Mouse (Mus musculus) left cerebral cortex, postnatal 10 days (tissue): ENCODE data around the gene Zfp422. TPM values are rescaled to one million over a fixed set of nuclear protein-coding genes. Genes with fewer than 3 reads are reported as not detected.
"Not testable (repeated sequence)": the region's sequence is repeated elsewhere in the genome, so short reads cannot be mapped to it uniquely, and the experiment has no call there.

ENCODE experiments used
- DNase-seq, 2 experiments: peaks; one replicate each; pipeline ENCODE4 v3.0.0; 2021 to 2022; ENCODE audit warnings: low spot score in 2 of 2, mixed read lengths in 1 of 2; ENCODE audit errors: extremely low spot score in 1 of 2
- intact Hi-C: fragments of 180-260 bp; cut with DNase I; formaldehyde crosslinking; loops from one replicate; pipeline ENCODE4 v1.15.1; 2025
- total RNA-seq, 2 experiments: library from RNA; stranded (reverse); gene quantifications; 2 replicates each; pipeline ENCODE4 v1.2.3; 2021

Gene Zfp422
- total RNA-seq, 2 experiments from 2014 or later = 28.8 to 33.2 TPM

DNA sequence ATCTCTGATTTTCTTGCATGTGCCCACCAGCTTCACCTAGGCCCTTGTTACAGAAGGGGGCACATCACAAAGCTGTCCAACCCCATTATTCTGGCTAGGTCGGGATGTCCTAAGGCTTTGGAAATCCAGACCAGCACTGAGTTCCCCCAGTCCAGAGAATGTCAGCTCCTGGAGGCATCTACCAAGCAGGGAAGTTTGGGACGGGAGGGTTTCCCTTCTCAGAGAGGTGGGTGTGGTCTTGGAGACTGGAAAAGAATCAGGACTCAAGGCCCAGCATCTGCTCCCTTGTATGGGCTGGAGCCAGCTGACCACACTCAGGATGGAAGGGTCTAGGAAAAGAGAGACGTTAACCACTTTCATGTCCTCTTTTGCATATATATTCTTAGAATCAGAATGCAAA is 24.4 kb upstream of the Zfp422 start:
- DNase-seq = no peak
- intact Hi-C loops = loop anchor here (5.0 to 10.0 kb wide), 3 partner anchors 114 to 1174 kb away; partner anchors contain the start of gene Cxcl12

DNA sequence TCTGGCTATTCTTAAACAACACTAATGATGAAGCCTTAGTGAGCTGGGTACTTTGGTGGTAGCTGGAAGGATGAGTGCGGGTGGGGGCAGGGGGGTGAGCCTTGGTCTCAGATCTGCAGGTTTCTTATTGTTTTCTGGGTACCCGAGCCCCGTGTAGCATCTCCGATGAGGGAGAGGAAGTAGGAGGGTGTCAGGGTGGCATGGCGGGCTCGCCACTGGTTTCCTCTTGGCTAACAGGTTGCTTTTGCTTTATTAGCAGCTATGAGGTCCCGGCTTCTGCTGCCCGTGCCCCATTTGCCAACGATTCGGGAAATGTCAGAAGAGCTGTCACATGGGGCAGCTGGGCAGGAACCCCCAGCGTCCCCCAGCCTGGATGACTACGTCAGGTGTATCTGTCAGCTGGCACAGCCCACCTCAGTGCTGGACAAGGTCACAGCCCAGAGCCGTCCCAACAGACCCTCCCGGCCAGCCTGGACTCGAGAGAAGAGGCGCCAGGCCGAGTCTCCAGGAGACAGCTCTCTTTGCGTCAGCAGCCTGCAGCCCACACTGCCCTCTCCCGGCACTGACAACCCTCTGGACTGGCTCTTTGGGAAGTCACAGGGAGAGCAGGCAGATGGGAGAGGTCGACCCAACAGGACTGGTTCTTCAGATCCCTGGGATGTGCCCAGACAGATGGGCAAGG is 22.8 kb upstream of the Zfp422 start:
- intact Hi-C loops = loop anchor here (5.0 to 10.0 kb wide), 3 partner anchors 116 to 1176 kb away; partner anchors contain the start of gene Cxcl12
- peak in 1 of 2 experiments; percentile 70 for DNase-seq

DNA sequence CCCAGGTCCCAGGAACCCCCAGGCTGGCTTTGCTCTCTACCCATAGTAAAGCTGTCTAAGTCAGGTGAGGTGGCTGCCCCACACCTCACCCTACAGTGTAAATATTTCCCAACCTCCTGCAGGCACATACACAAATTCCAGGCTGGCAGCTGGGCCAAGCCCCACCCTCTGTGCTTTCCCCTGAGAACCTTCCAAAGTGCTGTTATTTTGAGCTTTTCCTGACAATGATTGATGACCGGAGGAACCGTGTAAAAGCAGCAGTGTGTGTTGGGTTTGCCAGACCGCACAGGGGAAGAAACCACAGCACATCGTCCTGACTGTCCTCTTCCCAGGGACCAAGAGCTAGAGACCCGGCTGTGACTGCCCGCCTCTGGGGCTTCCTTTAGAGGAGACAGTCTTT is 21.6 kb upstream of the Zfp422 start, which contains the start of gene Depp1:
Gene Depp1, plus strand, starts transcription at position 204 of the 400 bp plus-strand sequence.
- intact Hi-C loops = loop anchor here (5.0 to 10.0 kb wide), 3 partner anchors 117 to 1177 kb away; partner anchors contain the start of gene Cxcl12
- DNase-seq = no peak

DNA sequence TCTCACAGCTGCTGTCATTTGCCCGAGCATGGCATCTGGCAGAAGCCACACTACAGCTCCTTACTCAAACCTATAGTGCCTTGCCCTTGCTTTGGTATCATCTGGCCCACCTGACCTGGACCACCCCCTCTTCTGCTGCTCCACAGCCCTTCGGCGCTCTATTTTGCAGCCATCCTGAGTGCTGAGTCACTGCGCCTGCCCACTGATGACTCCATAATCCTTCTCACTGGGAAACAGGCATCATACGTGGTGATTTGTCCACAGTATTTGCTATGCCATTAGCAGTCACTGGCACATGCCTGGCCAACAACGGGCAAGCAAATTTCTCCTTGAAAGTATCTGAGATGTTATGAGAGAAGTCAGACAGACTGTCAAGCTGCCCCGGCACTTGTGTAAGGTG is 21.0 kb upstream of the Zfp422 start:
- intact Hi-C loops = loop anchor here (5.0 to 10.0 kb wide), 3 partner anchors 117 to 1177 kb away; partner anchors contain the start of gene Cxcl12

DNA sequence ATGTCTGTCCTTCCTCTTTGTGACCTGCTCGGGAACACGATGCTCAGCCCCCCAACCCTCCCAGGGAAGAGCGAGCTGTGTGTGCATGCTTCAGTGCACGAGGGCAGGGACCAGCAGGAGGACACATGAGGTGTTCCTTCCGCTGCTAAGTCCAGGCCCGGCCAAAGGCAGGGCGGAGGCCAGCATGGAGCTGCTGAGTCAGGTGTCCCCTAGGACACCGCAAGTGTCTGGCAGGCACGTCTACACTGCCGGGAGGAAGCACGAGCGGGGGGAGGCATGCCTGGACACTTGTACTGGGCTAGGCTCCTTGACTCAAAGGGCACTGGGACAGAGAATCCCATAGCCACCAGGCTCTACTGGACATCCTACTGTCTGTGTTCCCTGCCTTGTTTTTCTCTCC is 19.0 kb upstream of the Zfp422 start:
- peak in 1 of 2 experiments; percentile 73 for DNase-seq
- intact Hi-C loops = no loop called here

More for the DNA sequence above, 21.0 kb upstream of the Zfp422 start:
- DNase-seq = no peak

DNA sequence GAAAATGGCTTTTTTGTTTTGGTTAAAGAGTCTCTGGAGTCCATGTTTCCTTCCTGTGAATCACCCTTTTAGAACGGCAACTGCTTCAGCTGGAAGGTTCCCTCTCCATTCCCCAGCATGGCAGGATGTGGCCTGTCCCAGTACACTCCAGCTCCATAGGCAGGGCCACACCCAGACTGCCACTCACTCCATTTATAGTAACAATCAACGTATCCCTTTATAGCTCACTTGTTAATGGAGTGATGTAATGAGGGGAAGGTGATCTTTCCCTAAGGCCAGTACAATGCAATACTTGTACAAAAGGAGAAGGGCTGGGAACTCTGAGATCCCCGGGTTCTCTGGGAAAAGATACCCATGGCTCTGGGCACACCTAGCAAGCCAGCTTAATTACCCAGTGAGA is 15.5 kb upstream of the Zfp422 start:
- intact Hi-C loops = no loop called here
- DNase-seq = peak in 1 of 2 experiments; percentile 31

DNA sequence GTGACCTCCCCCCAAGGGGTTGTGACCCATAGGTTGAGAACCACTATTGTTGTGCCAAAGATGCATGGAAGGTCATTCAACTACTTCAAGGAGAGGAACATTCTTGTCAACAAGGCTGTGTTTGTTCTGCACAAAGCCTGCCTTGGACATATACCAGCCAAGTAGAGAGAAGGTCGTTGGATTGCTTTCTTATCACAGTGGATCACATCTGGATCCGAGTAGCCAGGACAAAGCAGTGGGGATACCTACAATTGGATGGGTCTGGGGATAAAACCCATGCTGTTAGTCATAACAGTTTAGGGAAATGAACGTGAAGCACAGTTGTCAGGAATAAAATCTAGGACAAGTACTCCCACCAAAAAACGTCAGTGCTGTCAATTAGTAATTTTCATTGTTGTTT is 15.1 kb upstream of the Zfp422 start:
- intact Hi-C loops = no loop called here
- DNase-seq = peak in 1 of 2 experiments; percentile 15

DNA sequence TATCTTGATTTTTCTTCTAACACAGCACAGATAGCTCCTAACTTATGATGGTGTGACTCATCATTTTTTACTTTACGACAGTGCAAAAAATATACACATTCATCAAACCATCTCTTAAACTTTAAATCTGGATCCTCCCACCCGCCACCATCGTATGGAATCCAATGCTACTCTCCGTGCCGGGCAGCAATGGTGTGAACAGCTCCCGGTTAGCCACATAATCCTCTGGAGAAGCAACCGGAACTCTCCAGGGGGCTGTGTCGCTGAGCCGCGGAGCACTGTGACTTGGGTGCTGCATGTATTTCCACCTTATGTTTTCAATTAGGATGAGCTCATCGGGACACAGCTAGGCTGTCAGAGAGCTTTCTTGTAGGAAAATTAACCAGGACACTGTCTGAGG is 14.1 kb upstream of the Zfp422 start:
- intact Hi-C loops = no loop called here
- peak in 1 of 2 experiments; percentile 36 for DNase-seq

DNA sequence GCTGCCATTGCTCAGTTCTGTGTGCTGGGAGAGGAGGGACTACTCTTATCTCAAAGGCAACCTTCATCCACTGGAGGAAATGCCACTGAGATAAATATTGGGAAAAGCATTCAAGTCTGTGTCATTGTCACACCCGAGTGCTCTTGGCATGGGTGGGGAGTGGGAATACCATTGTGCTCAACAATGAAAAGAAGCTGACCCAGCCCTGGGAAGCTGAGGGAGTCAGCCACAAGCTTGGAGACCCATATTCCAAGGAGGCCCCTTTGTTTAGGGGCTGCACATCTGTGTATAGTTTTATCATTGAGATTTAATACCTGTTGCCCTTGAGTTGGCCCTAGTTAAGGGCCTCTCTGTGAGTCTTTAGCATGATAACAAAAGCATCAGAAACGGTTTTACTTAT is 10.9 kb upstream of the Zfp422 start:
- DNase-seq = no peak
- intact Hi-C loops = no loop called here

DNA sequence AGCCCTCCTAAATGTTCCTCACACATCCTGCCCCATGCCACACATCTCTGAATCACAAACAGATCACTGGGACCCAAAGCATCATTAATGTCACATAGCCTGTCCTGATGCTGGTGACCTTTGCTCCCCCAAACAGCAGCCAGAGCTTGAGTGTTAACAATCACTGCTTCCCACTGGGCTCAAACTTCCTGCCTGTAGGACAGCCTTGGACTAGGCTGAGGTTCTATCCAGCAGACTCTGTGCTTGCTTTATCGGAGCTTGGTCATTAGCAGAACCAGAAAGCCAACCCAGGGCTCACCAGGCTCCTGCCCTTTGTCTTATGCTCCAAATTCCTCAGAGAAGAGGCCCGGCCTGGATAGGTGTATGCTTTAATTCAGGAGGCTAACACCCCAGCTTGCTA is 10.1 kb upstream of the Zfp422 start:
- intact Hi-C loops = no loop called here
- DNase-seq = no peak

DNA sequence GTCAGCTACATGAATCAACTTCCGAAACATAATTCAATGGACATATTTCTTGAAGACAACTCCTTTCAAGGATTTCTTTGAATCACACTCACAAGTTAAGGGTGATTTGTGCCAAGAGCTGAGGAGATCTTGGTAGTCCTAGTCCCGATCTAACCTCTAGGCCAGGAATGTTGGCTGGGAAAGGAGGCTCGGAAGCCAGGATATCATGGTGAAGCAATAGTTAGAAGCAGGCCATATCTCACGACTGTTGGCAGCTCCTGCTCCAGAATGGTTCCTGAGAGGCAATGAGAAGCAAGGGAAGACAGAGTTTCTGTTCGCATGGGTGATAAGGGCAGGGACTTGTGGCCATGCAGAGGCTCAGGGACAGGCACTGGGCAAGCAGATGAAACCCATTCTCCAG is 8.7 kb upstream of the Zfp422 start:
- no peak for DNase-seq

DNA sequence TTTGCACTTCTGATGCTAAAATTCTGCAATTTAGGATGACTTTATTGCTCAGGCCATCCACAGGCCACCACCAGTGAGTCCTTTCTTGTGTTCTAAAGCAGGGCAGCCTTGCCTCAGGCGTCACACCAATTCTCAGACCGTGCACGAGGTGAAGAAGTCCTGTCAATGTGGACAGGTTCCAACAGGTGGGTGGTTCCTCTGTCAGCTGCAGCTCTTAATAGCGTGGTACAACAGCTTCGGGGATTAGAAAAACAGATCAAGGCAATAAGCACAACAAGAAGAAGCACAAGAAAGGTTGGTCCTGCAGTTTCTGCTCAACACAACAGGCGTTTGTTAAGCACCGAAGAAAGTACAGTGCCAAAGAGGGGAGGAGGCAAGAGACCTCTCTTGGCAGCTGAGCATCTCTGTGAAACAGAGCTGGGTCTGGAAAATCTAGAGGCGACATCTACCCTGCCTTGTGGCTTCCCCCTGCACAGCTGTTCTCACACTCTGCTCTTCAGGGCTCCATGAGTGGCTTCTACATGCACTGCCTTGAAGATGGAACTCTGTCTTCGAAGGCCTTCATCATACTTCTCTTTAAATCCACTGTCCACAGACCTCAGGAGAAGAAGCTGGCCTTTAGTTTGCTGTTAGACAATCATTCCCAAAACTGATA is 7.9 kb upstream of the Zfp422 start:
- DNase-seq = no peak
- intact Hi-C loops = no loop called here

More for the DNA sequence above, 8.7 kb upstream of the Zfp422 start:
- intact Hi-C loops = no loop called here

DNA sequence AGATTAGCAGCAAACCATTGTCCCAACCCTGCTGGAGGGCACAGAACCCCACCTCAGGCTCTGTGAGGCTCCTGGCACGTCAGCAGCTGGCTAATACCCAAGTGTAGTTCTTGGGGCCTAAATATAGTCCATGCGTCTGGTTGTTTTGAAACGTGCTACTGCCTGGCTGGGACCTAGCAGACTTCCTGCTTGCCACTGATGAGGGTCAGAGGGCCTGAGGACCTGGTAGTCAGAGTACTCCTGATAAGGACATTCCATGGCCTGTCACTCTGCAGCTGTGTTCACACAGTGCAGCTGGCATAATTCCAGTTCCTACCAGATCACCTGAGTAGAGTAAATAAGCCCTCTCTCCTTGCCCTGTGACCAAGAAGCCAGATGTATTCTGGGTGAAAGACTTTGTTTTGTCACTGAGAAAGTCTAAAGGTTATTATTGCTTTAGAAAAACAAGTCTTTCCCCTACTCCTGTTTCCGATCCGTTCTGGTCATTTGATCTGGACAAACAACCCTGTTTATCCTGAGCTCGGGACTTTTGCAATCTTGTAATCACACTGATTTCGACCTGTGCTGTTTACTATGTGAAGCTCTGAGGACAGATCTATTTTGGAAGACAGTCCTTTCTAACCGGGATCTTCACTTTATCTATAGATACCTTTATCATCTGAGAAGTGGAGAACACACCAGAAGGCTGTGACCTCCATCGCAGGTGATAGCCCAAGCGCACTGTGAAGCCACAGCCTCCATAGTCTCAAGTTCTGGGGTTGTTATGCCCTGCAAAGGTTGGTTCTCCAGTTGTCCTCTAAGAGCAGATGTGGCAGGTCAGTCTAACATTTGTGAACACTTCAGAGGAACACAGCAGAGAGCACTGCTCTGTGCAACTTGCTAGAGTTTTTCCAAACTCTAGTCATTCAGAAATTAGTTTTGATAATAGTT is 6.7 kb upstream of the Zfp422 start:
- intact Hi-C loops = no loop called here
- DNase-seq = peak in 1 of 2 experiments; percentile 87

DNA sequence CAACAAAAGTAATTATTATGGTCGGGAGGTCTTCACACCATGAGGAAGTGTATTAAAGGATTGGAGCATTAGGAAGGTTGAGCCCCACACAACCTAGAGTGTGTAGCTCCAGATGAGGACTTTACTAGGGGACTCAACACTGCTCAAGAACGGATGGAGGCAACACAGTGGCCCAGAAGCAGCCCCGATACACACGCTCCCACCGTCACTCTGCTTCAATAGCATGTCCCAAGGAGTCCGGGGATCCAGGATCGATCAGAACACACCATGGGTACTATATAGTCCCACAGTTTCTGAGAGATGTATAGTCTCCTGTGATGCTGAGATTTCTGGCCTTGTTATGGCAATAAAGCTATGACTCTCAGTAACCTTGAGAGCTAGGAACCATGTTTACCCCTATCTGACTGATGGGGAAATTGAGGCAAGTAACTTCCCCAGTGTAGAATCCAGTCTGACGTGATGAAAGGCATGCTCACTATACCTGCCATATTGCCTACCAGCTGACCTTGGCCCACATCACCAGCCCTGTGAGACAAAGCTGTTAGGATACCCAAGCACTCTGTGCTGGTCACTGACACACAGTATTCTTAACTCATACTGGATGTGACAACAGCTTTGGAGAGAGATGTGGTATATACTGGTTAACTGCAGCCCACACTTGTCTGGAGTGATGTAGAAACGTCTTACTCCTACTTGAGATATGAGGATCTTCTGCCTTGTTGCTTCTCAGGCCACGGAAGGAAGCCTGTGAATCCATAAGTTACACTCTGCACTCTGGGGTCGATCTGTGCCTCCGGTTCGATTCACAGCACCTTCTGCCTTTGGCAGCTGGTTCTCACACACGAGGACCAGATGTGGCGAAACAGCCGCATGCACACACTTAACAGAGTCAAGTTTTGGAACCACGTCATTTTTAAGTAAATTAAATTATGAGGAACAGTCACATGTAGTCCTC is 5.2 kb upstream of the Zfp422 start:
- DNase-seq = no peak
- intact Hi-C loops = no loop called here

DNA sequence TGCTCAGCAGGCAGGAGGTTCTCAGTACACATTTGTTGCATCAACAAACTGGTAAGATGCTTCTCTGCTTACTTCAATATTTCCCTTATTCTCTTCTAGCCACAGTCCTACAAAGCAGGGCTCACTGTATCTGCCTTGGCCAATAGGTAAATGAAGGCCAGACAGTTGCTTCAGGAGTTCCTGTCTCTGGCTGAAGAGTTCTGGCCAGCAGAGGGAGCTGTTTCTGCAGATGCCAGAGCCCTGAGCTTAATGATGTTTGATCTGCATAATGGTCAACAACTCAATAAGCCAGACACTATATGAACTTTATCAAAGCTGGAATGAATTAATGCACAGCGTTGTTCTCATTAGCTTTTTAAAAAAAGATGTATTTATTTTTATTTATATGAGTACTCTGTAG is 3.3 kb upstream of the Zfp422 start:
- intact Hi-C loops = no loop called here
- DNase-seq = peak in 1 of 2 experiments; percentile 84

DNA sequence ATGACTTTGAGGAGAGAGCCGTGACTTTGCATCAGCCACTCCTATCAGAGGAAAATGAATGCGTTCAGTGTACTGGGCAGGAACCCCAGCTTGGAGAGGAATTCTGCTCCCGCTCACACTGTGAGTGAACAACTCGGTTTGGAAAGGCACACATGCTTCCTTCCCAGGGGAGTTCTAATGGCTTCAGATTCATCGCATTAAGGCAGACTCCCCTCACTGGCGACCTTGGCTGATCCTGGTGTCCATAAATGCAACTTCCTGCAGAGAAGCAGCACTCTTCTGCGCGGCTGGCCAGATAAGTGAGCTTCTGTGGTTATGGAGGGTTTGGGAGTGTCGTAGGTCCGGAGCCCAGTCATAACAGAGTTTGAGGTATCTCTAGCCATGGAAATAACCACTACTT is 967 bp upstream of the Zfp422 start:
- DNase-seq = no peak
- intact Hi-C loops = no loop called here

DNA sequence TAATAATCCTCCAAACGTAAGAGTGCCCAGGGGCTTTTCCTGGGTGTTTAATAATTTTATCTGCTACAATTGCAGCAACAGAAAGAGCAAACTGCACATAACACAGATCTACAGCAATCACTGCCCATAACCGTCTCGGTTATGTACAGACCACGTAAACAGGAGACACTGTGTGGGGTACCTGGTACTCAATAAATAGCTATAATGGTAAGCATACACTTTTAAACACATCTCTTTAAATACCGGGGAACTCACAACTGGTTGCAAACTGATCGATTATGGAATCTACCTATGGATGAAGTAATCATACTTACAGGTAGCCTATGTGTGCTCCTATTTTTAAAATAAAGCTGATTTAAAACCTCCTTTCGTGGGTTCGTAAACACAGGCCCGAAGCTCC is 704 bp downstream of the Zfp422 start:
- intact Hi-C loops = no loop called here
- DNase-seq = no peak

DNA sequence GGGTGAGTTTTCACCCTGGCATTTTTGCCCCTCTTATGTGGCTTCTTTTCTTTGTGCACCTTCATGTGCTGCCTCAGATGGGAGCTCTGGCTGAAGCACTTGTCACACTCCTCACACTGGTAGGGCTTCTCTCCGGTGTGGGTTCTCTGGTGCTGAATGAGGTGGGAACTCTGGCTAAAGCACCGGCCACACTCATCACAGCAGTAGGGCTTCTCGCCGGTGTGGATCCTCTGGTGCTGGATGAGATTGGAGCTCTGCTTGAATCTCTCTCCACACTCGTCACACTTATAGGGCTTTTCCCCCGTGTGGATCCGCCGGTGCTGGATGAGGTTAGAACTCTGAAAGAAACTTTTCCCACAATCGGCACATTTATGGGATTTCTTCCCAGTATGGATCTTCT is 2.4 kb downstream of the Zfp422 start:
- intact Hi-C loops, DNase-seq: not testable (repeated sequence)
